Mouse (Mus musculus) heart, embryonic 11.5 days (tissue): ENCODE measurements around the gene Ptpdc1. TPM values are rescaled to one million over a fixed set of nuclear protein-coding genes. Genes with fewer than 3 reads are reported as not detected.

Source experiments
- ATAC-seq: fragments of 200-750 bp; cut with Nextera tagmentation; replicated peaks from 2 replicates; pipeline ENCODE4 v1.8.0; 2017; ENCODE audit warnings: moderate library complexity; ENCODE audit not compliant: insufficient number of reproducible peaks, low FRiP score, low TSS enrichment
- H3K27ac ChIP-seq: fragments of 300-500 bp; sonication (generic); 2 replicates; pipeline ENCODE4 v1.5.1; 2014; ENCODE audit warnings: mild to moderate bottlenecking, low read depth, low read length
- H3K27me3 ChIP-seq: fragments of 300-500 bp; sonication (generic); 2 replicates; pipeline ENCODE4 v1.6.1; 2014; ENCODE audit warnings: mild to moderate bottlenecking, low read length, mixed read lengths; ENCODE audit not compliant: control insufficient read depth, insufficient read depth
- H3K36me3 ChIP-seq: fragments of 300-500 bp; sonication (generic); 2 replicates; pipeline ENCODE4 v1.6.1; 2014; ENCODE audit warnings: mild to moderate bottlenecking, low read length, moderate library complexity, mixed read lengths; ENCODE audit not compliant: control insufficient read depth, insufficient read depth
- H3K4me1 ChIP-seq: fragments of 300-500 bp; sonication (generic); 2 replicates; pipeline ENCODE4 v1.6.1; 2014; ENCODE audit warnings: low read length; ENCODE audit not compliant: control insufficient read depth, insufficient read depth
- H3K4me2 ChIP-seq: fragments of 300-500 bp; sonication (generic); 2 replicates; pipeline ENCODE4 v1.6.1; 2014; ENCODE audit warnings: mild to moderate bottlenecking, moderate library complexity
- H3K4me3 ChIP-seq: fragments of 300-500 bp; sonication (generic); 2 replicates; pipeline ENCODE4 v1.5.1; 2014; ENCODE audit warnings: low read depth, low read length
- H3K9ac ChIP-seq: fragments of 300-500 bp; sonication (generic); 2 replicates; pipeline ENCODE4 v1.6.1; 2014; ENCODE audit warnings: mild to moderate bottlenecking, low read depth, low read length, moderate library complexity
- H3K9me3 ChIP-seq: fragments of 300-500 bp; sonication (generic); replicated peaks from 2 replicates; pipeline ENCODE4 v1.6.1; 2016; ENCODE audit warnings: low read length; ENCODE audit not compliant: control insufficient read depth
- WGBS: fragments of 180-500 bp; shearing (Covaris S2); extraction: QIAGEN DNeasy Blood & Tissue Kit; methylation state at CpG from one replicate; pipeline ENCODE4 v1.1.7; 2014; ENCODE audit not compliant: insufficient replicate concordance; 5-methylcytosine and 5-hydroxymethylcytosine counted together
- polyA plus RNA-seq: library from polyadenylated mRNA; unstranded; fragments of >200 nt; fragmentation: Nextera tagmentation; extraction: Ambion mirVana; gene quantifications from 2 replicates; pipeline ENCODE4 v1.2.1, GENCODE M21; 2014

Ptpdc1 gene
- polyA plus RNA-seq, 1 experiment from 2014 or later = 5.6 TPM

- no peak overlapping the region for H3K9ac ChIP-seq
- H3K27ac ChIP-seq = no peak overlapping the region
- H3K4me1 ChIP-seq = peaks cover 11% of the 10 kb centered on the region
- no peak overlapping the region for H3K4me2 ChIP-seq
- no peaks in the 10 kb centered on the region; the same call in 1 of the 2 replicates for H3K27me3 ChIP-seq
- no peak for ATAC-seq
- H3K4me3 ChIP-seq = no peak overlapping the region
- no peaks in the 10 kb centered on the region for H3K36me3 ChIP-seq
- WGBS = 68% methylated on average over 1 of the region's 1 CpGs
- no peaks in the 10 kb centered on the region for H3K9me3 ChIP-seq
These were observed 53.3 kb downstream of the Ptpdc1 start for GRCm38 (mm10) chr13:48572127-48572526.

GRCm38 (mm10) chr13:48571298-48571697 is 54.2 kb downstream of the Ptpdc1 start:
- Histone ChIP-seq H3K4me3 (no peak overlapping the region), H3K9me3 (no peaks in the 10 kb centered on the region), H3K4me2 (no peak overlapping the region), H3K36me3 (no peaks in the 10 kb centered on the region), H3K9ac (no peak overlapping the region), H3K27me3 (no peaks in the 10 kb centered on the region; the same call in 1 of the 2 replicates), H3K4me1 (peaks cover 8% of the 10 kb centered on the region), H3K27ac (no peak overlapping the region)
- ATAC-seq = no peak
- 69% methylated on average over 5 of the region's 5 CpGs for WGBS

- Histone ChIP-seq H3K9ac (no peak overlapping the region), H3K4me2 (no peak overlapping the region), H3K27me3 (no peaks in the 10 kb centered on the region), H3K9me3 (no peaks in the 10 kb centered on the region), H3K4me3 (no peak overlapping the region), H3K36me3 (no peaks in the 10 kb centered on the region), H3K27ac (no peak overlapping the region), H3K4me1 (peaks cover 14% of the 10 kb centered on the region)
- 68% methylated on average over 5 of the region's 5 CpGs for WGBS
- no peak for ATAC-seq
These were observed 55.8 kb downstream of the Ptpdc1 start for GRCm38 (mm10) chr13:48569576-48570132.

- no peak for ATAC-seq
- Histone ChIP-seq H3K36me3 (no peaks in the 10 kb centered on the region), H3K9ac (no peak overlapping the region), H3K27ac (no peak overlapping the region), H3K9me3 (no peaks in the 10 kb centered on the region), H3K4me3 (no peak overlapping the region), H3K27me3 (no peaks in the 10 kb centered on the region), H3K4me2 (no peak overlapping the region), H3K4me1 (peaks cover 9% of the 10 kb centered on the region)
- 88% methylated on average over 3 of the region's 3 CpGs for WGBS
These were observed 57.8 kb downstream of the Ptpdc1 start for GRCm38 (mm10) chr13:48567646-48568045.

DNA sequence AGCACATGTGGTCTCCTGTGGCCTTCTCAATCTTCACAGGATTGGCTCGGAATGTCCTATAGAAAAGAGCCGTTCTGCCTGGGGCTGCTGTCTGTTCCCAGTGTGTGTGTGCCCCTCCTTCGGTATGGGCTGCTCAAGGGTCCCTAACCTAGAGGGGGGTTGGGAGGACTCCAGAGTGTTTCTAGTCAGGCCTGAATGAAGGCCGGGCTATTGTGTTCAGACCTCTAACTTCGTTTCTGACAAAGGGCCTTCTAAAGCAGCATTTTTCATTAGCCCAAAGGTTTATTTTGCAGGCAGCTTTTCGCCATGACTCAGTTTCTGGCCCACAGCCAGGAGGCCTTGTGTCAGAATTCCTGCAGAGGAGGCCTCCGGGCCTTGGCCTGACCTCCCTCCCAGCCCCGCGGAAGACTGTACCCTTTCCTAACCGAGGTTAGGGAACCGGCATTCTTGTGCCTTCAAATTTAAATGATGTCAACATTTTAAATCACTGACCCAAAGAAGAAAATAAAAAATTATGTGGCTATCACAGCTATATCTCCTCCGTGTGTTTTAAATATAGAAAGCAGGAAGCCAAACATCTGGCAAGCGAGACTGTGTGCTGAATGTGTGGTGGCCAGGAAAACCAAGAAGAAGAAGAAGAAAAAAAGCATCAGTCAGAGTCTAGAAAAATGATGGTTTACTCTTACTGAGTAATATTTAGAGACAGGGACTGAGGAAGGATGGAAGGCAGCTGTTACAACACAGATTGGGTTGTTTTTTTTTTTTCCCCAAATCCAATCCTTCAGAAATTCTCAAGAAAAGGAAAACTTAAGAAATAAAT is 59.1 kb downstream of the Ptpdc1 start:
- peak overlapping the region; percentile 18 for H3K9ac ChIP-seq
- H3K4me1 ChIP-seq = peaks cover 9% of the 10 kb centered on the region
- ATAC-seq = 0 out of 2 replicates have a peak, but pooled peaks have one; percentile 39
- H3K4me2 ChIP-seq = peak overlapping the region; percentile 5; the same call in 1 of the 2 replicates
- no peak overlapping the region for H3K4me3 ChIP-seq
- 22% methylated on average over 13 of the region's 13 CpGs for WGBS
- no peaks in the 10 kb centered on the region for H3K36me3 ChIP-seq
- peak overlapping the region; percentile 86 for H3K27ac ChIP-seq
- H3K27me3 ChIP-seq = no peaks in the 10 kb centered on the region
- H3K9me3 ChIP-seq = no peaks in the 10 kb centered on the region

DNA sequence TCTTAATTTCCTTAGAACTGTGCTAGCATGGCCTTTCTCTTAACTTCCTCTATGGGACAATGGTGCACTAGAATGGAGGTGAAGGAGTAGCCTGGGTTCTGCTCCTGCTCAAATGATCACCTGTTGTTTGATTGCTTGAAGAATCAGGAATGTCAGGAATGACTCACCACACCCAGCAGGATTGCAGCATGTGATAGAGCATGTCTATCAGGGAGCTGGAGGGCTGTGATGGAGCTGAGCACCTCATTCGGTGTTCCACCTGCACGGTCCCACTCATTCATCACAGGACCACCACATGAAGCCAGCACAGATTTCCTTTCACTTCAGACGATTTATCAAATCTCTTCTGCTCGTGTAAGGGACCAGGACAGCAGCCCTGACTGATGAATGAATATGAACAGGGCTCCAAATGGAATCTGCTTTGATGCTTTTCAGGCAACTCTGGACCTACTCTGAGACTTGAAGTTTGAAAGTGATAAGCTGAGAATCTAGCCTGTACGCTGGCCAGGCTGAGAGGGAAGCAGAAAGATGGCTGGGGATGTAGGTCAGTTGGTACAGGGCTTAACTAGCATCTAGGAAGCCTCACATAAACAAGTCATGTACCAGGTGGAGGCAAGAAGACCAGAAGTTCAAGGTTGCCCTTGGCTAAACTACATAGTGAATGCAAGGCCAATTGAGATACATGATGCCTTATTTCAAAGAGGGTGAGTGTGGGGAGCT is 60.4 kb downstream of the Ptpdc1 start:
- Histone ChIP-seq H3K9me3 (no peaks in the 10 kb centered on the region), H3K9ac (no peak overlapping the region), H3K27me3 (no peaks in the 10 kb centered on the region), H3K36me3 (no peaks in the 10 kb centered on the region), H3K4me2 (no peak overlapping the region), H3K27ac (no peak overlapping the region), H3K4me1 (peaks cover 9% of the 10 kb centered on the region), H3K4me3 (no peak overlapping the region)
- ATAC-seq = no peak
- 67% methylated on average over 5 of the region's 5 CpGs for WGBS

DNA sequence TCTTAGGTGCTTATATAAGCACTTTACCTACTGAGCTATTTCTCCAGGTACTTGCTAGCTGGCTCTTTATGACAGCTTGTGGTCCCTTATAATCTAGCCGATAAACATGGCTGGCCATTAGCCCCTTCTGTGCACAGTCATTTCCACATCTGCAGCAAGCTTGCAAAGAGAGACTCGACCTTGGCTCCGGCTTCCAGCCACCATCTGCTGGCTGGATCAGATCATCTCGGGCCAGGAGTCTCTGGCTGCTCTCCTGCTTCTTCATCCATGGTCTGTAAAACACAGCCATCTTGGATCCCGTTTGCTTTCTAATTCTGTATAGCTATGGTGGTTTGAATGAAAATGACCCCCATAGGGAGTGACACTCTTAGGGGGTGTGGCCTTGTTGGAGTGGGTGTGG is 63.1 kb downstream of the Ptpdc1 start:
- ATAC-seq = no peak
- H3K27ac ChIP-seq = no peak overlapping the region
- no peaks in the 10 kb centered on the region for H3K36me3 ChIP-seq
- no peak overlapping the region for H3K9ac ChIP-seq
- no peaks in the 10 kb centered on the region for H3K9me3 ChIP-seq
- H3K4me2 ChIP-seq = no peak overlapping the region
- no peaks in the 10 kb centered on the region for H3K27me3 ChIP-seq
- peaks cover 7% of the 10 kb centered on the region for H3K4me1 ChIP-seq
- 81% methylated on average over 5 of the region's 5 CpGs for WGBS
- no peak overlapping the region for H3K4me3 ChIP-seq

GRCm38 (mm10) chr13:48561481-48561880 is 64.0 kb downstream of the Ptpdc1 start:
- Histone ChIP-seq H3K9me3 (no peaks in the 10 kb centered on the region), H3K4me2 (no peak overlapping the region), H3K27me3 (no peaks in the 10 kb centered on the region), H3K9ac (no peak overlapping the region), H3K4me3 (no peak overlapping the region), H3K27ac (no peak overlapping the region), H3K4me1 (peaks cover 7% of the 10 kb centered on the region), H3K36me3 (no peaks in the 10 kb centered on the region)
- no peak for ATAC-seq
- 79% methylated on average over 2 of the region's 2 CpGs for WGBS
